Mouse (Mus musculus): ENCODE results near the gene Narf. TPM values are rescaled to one million over a fixed set of nuclear protein-coding genes. Genes with fewer than 3 reads are reported as not detected.
A peak's percentile ranks its signal among the peaks of the same experiment; 100 is the strongest.

The Narf gene
- polyA plus RNA-seq, 1 experiment from 2014 or later, result 68.8 TPM

DNA sequence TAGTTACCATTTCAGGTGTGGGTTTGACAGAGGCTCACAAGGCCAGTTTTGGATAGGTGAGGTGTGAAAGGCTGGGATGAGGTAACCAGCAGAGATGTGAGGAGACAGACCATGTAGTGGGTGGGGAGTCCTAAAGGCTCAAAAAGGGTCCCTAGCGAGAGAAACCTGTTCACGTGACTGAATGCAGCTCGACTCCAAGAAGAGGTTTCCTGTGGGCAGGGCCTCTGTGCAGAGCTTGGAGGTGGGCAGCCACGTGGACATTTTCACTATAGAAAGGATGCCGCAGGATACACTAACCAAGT lies 33.2 kb upstream of the Narf start:
- Histone ChIP-seq H3K36me3 (ENCODE audit: control insufficient read depth, insufficient read depth, low read length) (no peaks in the 10 kb centered on the region), H3K27ac (replicated peaks; ENCODE audit: low read depth, low read length) (no peak overlapping the region), H3K4me2 (ENCODE audit: low read depth, severe bottlenecking) (peak overlapping the region; percentile 48), H3K4me1 (ENCODE audit: control insufficient read depth, insufficient read depth, low read length) (peaks cover 6% of the 10 kb centered on the region; the same call in 1 of the 2 replicates), H3K27me3 (ENCODE audit: control insufficient read depth, insufficient read depth, low read length) (no peaks in the 10 kb centered on the region), H3K9me3 (ENCODE audit: control insufficient read depth, low read length) (no peaks in the 10 kb centered on the region), H3K4me3 (ENCODE audit: low read depth, low read length) (peak overlapping the region; percentile 69), H3K9ac (ENCODE audit: low read length) (no peak overlapping the region)
- 2% methylated on average over 5 of the region's 5 CpGs for WGBS
- DNase-seq (ENCODE audit: low spot score) (no peak), ATAC-seq (ENCODE audit: insufficient number of reproducible peaks, low FRiP score, low TSS enrichment, low read depth) (no peak)

DNA sequence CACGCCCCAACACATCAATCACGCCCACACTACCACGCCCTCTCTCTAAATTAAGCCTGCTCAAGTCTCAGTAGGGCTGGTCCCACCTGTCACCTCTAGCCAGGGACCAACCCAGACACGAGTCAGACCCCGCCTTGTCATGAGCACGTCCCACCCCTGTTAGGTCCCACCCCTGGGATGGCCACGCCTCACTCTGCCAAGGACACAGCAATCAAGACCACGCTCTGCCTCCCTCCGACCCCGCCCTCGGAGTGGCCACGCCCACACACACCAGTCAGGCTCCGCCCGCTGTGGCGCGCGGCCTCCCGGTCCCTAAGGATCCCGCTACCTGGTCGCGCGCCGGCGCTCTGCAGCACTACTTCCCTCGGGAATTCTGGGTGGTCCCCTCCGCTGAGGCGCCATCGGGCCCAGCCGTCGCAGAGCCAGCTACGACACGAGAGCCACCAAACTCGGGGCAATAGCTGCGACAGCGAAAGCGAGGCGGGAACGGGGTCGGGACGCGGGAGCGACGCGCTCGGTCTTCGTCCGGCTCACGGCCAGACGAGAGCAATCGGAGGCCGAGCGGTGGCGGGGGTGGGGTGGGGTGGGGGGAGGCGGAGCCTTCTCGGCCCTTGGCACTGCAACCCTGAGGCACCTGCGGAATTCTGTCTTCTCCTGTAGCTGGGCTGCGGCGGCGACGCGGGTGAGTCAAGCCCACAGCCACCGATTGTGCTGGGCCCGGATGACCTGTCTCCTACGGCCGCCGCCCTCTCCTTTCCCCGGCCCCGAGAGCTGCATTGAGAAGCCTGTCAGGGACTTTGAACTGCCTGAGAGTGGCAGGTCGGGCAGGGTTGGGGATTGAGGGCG lies 32.7 kb upstream of the Narf start, which contains the start of the genes Hexdc and Ogfod3:
Gene Hexdc (plus strand): TSS at position 273 of the 846 bp plus-strand sequence.
Gene Ogfod3 (minus strand): TSS at position 551 of the 846 bp plus-strand sequence.
- H3K4me2 ChIP-seq (ENCODE audit: low read depth, severe bottlenecking), result peak within 1 kb of the TSS; percentile 76
- H3K9me3 ChIP-seq (ENCODE audit: control insufficient read depth, low read length), result no peaks in the 10 kb centered on the region
- under 1% methylated on average over 70 of the region's 70 CpGs for WGBS
- peak within 1 kb of the TSS; percentile 72 for H3K9ac ChIP-seq (ENCODE audit: low read length)
- H3K36me3 ChIP-seq (ENCODE audit: control insufficient read depth, insufficient read depth, low read length), result no peaks in the 10 kb centered on the region
- ATAC-seq (ENCODE audit: insufficient number of reproducible peaks, low FRiP score, low TSS enrichment, low read depth), result peak; percentile 99
- no peaks in the 10 kb centered on the region for H3K27me3 ChIP-seq (ENCODE audit: control insufficient read depth, insufficient read depth, low read length)
- H3K4me1 ChIP-seq (ENCODE audit: control insufficient read depth, insufficient read depth, low read length), result peaks cover 6% of the 10 kb centered on the region; the same call in 1 of the 2 replicates
- peak within 1 kb of the TSS; percentile 69 for H3K4me3 ChIP-seq (ENCODE audit: low read depth, low read length)
- H3K27ac ChIP-seq (replicated peaks; ENCODE audit: low read depth, low read length), result no peak within 1 kb of the TSS
- DNase-seq (ENCODE audit: low spot score), result peak; percentile 99

DNA sequence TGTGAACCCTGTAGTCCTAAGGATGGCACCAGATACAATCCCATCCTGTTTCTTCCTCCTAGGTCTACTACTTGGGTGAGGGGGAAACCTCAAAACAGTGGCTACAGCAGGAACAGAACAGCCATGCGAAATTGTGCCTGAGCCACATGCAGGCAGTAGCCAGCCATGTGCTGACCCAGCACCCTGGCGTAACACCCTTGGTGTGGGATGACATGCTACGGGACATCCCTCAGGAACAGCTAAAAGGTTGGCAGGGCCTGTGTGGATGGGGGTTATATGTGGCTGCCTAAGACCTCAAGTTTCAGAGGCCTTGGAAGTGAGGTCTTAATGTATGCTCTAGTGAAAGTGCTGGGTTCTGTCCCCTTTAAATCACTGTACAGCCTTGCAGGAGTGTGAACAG lies 20.2 kb upstream of the Narf start:
- WGBS, result 97% methylated on average over 3 of the region's 3 CpGs
- ATAC-seq (ENCODE audit: insufficient number of reproducible peaks, low FRiP score, low TSS enrichment, low read depth) (no peak), DNase-seq (ENCODE audit: low spot score) (no peak)
- no peak overlapping the region for H3K4me2 ChIP-seq (ENCODE audit: low read depth, severe bottlenecking)
- no peak overlapping the region for H3K9ac ChIP-seq (ENCODE audit: low read length)
- no peak overlapping the region for H3K27ac ChIP-seq (replicated peaks; ENCODE audit: low read depth, low read length)
- H3K27me3 ChIP-seq (ENCODE audit: control insufficient read depth, insufficient read depth, low read length), result no peaks in the 10 kb centered on the region
- H3K4me1 ChIP-seq (ENCODE audit: control insufficient read depth, insufficient read depth, low read length), result no peaks in the 10 kb centered on the region
- no peak overlapping the region for H3K4me3 ChIP-seq (ENCODE audit: low read depth, low read length)
- no peaks in the 10 kb centered on the region for H3K9me3 ChIP-seq (ENCODE audit: control insufficient read depth, low read length)
- peaks cover 1% of the 10 kb centered on the region; the same call in 1 of the 2 replicates for H3K36me3 ChIP-seq (ENCODE audit: control insufficient read depth, insufficient read depth, low read length)

DNA sequence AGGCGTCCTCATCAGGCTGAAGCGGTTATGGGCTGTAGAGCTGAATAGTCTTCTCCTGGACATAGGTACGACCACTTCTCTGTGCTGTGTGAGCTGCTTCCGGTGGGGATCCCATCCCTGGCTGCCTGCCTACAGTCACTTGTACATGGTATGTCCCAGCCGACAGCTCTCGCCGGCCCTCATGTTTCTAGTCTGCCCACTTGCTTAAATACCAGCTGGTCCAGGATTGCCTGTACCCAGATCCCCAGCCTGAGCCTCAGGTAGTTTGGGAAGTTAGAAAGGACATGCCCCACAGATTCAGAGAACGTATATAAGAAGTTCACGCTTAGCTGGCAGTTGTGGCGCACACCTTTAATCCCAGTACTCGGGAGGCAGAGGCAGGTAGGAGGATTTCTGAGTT lies 17.3 kb upstream of the Narf start:
- no peak overlapping the region for H3K4me3 ChIP-seq (ENCODE audit: low read depth, low read length)
- H3K27ac ChIP-seq (replicated peaks; ENCODE audit: low read depth, low read length), result no peak overlapping the region
- H3K4me1 ChIP-seq (ENCODE audit: control insufficient read depth, insufficient read depth, low read length), result no peaks in the 10 kb centered on the region
- WGBS, result 88% methylated on average over 11 of the region's 11 CpGs
- H3K9ac ChIP-seq (ENCODE audit: low read length), result no peak overlapping the region
- no peaks in the 10 kb centered on the region for H3K27me3 ChIP-seq (ENCODE audit: control insufficient read depth, insufficient read depth, low read length)
- DNase-seq (ENCODE audit: low spot score) (no peak), ATAC-seq (ENCODE audit: insufficient number of reproducible peaks, low FRiP score, low TSS enrichment, low read depth) (no peak)
- no peak overlapping the region for H3K4me2 ChIP-seq (ENCODE audit: low read depth, severe bottlenecking)
- H3K36me3 ChIP-seq (ENCODE audit: control insufficient read depth, insufficient read depth, low read length), result peaks cover 19% of the 10 kb centered on the region
- no peaks in the 10 kb centered on the region for H3K9me3 ChIP-seq (ENCODE audit: control insufficient read depth, low read length)

DNA sequence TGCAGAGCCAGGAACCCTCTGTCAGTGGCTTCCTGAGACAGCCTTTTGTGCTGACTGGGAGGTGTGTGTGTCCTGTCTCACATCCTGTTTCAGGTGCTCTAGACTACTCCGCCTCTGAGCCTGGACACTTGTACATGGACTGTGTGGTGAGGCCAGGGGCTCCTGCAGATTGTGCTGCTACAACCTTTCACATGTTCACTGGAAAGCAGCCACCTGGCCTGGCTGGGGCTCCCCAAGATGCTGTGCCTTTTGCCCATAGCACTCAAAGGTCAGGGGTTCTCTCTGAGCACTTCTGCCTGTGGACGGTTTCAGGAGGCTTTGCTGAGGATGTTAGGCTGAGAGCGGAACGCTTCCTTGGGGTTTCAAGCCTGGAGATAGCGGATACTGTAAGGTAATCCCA lies 16.3 kb upstream of the Narf start:
- Histone ChIP-seq H3K4me2 (ENCODE audit: low read depth, severe bottlenecking) (no peak overlapping the region), H3K27ac (replicated peaks; ENCODE audit: low read depth, low read length) (no peak overlapping the region), H3K9me3 (ENCODE audit: control insufficient read depth, low read length) (no peaks in the 10 kb centered on the region), H3K4me1 (ENCODE audit: control insufficient read depth, insufficient read depth, low read length) (no peaks in the 10 kb centered on the region), H3K27me3 (ENCODE audit: control insufficient read depth, insufficient read depth, low read length) (no peaks in the 10 kb centered on the region), H3K9ac (ENCODE audit: low read length) (no peak overlapping the region), H3K4me3 (ENCODE audit: low read depth, low read length) (no peak overlapping the region), H3K36me3 (ENCODE audit: control insufficient read depth, insufficient read depth, low read length) (peaks cover 23% of the 10 kb centered on the region)
- DNase-seq (ENCODE audit: low spot score), result no peak
- 93% methylated on average over 5 of the region's 5 CpGs for WGBS
- no peak for ATAC-seq (ENCODE audit: insufficient number of reproducible peaks, low FRiP score, low TSS enrichment, low read depth)

DNA sequence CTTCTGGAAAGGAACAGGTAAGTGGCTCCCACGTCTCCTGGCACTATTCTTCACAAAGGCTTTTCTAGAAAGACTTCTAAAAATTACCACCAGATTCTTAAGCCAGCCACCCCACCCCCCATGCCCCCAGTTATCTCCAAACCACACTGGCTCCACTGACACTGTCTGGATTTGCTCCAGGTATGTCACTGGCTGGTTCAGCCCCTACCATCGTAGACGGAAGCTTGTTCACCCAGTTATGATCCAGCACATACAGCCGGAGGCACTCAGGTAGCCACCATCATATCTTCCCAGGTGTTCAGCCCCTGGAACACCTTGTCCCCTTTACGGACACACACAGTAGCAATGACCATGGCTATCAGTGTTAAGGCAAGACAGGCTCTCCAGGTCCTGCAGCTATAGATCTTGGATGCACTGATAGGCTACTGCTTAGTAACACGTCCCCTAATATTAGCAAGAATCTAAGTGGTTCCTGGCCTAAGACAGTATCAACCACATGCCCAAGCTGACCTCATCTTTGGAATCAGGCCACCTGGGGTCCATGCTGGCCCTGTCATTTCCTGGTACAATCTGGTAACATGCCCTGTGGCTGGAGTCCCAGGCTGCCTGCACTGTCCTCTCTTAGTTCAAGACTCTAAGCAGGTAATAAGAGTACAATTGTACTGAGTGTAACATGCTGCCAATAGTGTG lies 15.6 kb upstream of the Narf start:
- H3K9ac ChIP-seq (ENCODE audit: low read length), result no peak overlapping the region
- no peaks in the 10 kb centered on the region for H3K9me3 ChIP-seq (ENCODE audit: control insufficient read depth, low read length)
- 92% methylated on average over 6 of the region's 6 CpGs for WGBS
- no peak overlapping the region for H3K4me2 ChIP-seq (ENCODE audit: low read depth, severe bottlenecking)
- no peak for ATAC-seq (ENCODE audit: insufficient number of reproducible peaks, low FRiP score, low TSS enrichment, low read depth)
- no peaks in the 10 kb centered on the region for H3K4me1 ChIP-seq (ENCODE audit: control insufficient read depth, insufficient read depth, low read length)
- no peak overlapping the region for H3K4me3 ChIP-seq (ENCODE audit: low read depth, low read length)
- DNase-seq (ENCODE audit: low spot score), result no peak
- H3K27ac ChIP-seq (replicated peaks; ENCODE audit: low read depth, low read length), result no peak overlapping the region
- H3K27me3 ChIP-seq (ENCODE audit: control insufficient read depth, insufficient read depth, low read length), result no peaks in the 10 kb centered on the region
- H3K36me3 ChIP-seq (ENCODE audit: control insufficient read depth, insufficient read depth, low read length), result peaks cover 23% of the 10 kb centered on the region

DNA sequence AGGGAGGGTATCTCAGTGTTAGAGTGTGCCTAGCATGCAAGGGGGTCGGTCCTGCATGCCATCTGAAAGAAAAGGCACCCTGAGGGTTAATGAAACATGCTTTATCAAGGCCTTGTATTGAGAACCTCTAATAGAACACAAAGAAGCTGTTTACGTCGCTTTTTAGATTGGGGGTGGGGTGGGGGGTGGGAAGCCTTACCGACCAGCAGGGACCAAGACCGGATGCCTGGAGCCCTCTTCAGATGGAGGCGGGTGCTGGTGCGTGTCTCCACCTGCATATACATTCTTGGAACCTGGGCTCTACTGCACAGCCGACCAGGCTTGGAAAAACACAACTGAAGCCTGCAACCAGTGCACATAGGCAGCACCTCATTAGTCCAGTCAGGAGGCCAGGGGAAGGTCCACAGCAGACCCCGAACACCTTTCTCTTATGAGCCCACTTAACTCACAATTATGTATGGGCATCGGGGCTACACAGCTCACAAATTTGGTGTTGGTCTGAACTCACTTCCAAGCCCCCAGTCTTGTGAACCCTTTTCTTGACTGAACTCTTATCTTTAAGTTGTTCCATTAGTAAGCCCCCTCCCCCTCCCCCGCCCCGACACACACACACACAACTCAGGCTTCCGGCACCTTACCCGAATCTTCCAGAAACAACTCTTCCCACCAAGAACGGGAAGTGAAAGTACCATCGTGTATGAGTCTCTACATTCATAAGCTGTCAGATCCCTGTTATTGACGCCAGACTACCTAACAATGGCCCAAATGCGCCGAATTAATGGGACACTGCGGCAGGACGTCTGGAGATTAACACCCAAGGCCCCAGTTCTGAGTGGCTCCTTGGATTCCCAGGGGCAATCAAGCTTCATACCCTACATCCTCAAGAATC lies 8.7 kb upstream of the Narf start:
- peak; percentile 22 for DNase-seq (ENCODE audit: low spot score)
- H3K9me3 ChIP-seq (ENCODE audit: control insufficient read depth, low read length), result no peaks in the 10 kb centered on the region
- H3K27ac ChIP-seq (replicated peaks; ENCODE audit: low read depth, low read length), result 0 out of 2 replicates have a peak overlapping the region, but pooled peaks have one; percentile 5
- peaks cover 11% of the 10 kb centered on the region for H3K36me3 ChIP-seq (ENCODE audit: control insufficient read depth, insufficient read depth, low read length)
- 32% methylated on average over 21 of the region's 21 CpGs for WGBS
- peak overlapping the region; percentile 63 for H3K9ac ChIP-seq (ENCODE audit: low read length)
- peak overlapping the region; percentile 76 for H3K4me3 ChIP-seq (ENCODE audit: low read depth, low read length)
- H3K4me1 ChIP-seq (ENCODE audit: control insufficient read depth, insufficient read depth, low read length), result peaks cover 3% of the 10 kb centered on the region; the same call in 1 of the 2 replicates
- no peaks in the 10 kb centered on the region for H3K27me3 ChIP-seq (ENCODE audit: control insufficient read depth, insufficient read depth, low read length)
- 0 out of 2 replicates have a peak, but pooled peaks have one; percentile 12 for ATAC-seq (ENCODE audit: insufficient number of reproducible peaks, low FRiP score, low TSS enrichment, low read depth)
- peak overlapping the region; percentile 66 for H3K4me2 ChIP-seq (ENCODE audit: low read depth, severe bottlenecking)

DNA sequence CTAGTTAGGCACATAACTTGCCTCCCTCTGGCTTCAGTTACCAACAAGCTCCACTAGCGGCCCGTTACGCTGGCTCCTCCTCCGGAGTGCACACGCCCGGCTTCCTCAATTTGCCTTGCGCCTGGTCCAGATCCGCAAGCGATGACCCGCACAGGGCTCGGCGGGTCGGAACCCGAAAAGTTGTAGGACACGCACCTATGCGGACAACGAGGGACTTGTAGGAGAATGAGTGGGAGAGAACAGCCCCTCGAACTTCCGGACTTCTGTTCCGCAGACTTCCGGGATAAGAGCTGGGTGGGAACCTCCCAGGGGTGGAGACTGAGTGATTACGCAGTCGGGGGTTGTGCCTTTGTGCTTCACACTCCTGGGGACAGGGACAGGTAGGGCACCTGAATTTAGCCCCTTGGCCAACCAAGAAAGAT lies 8.0 kb upstream of the Narf start, which contains the start of gene Cybc1:
Gene Cybc1 (minus strand): TSS at position 305 of the 422 bp plus-strand sequence.
- WGBS, result under 1% methylated on average over 23 of the region's 23 CpGs
- H3K4me1 ChIP-seq (ENCODE audit: control insufficient read depth, insufficient read depth, low read length), result peaks cover 3% of the 10 kb centered on the region; the same call in 1 of the 2 replicates
- H3K27me3 ChIP-seq (ENCODE audit: control insufficient read depth, insufficient read depth, low read length), result no peaks in the 10 kb centered on the region
- peak; percentile 82 for DNase-seq (ENCODE audit: low spot score)
- ATAC-seq (ENCODE audit: insufficient number of reproducible peaks, low FRiP score, low TSS enrichment, low read depth), result peak; percentile 89; the same call in 1 of the 2 replicates
- H3K9ac ChIP-seq (ENCODE audit: low read length), result peak within 1 kb of the TSS; percentile 63
- peak within 1 kb of the TSS; percentile 66 for H3K4me2 ChIP-seq (ENCODE audit: low read depth, severe bottlenecking)
- H3K9me3 ChIP-seq (ENCODE audit: control insufficient read depth, low read length), result no peaks in the 10 kb centered on the region
- H3K36me3 ChIP-seq (ENCODE audit: control insufficient read depth, insufficient read depth, low read length), result peaks cover 7% of the 10 kb centered on the region
- peak within 1 kb of the TSS; percentile 76 for H3K4me3 ChIP-seq (ENCODE audit: low read depth, low read length)
- 0 out of 2 replicates have a peak within 1 kb of the TSS, but pooled peaks have one; percentile 5 for H3K27ac ChIP-seq (replicated peaks; ENCODE audit: low read depth, low read length)
